Mouse (Mus musculus) liver, embryonic 12.5 days (tissue): Measurements from ENCODE around the gene Cutc. TPM values are rescaled to one million over a fixed set of nuclear protein-coding genes. Genes with fewer than 3 reads are reported as not detected.

Experiments used
- ATAC-seq: fragments of 200-750 bp; cut with Nextera tagmentation; 2 replicates; pipeline ENCODE4 v1.8.0; 2017; ENCODE audit warnings: moderate number of reproducible peaks, mild to moderate bottlenecking, moderate library complexity
- H3K27ac ChIP-seq: fragments of 300-500 bp; sonication (generic); 2 replicates; pipeline ENCODE4 v1.5.1; 2016; ENCODE audit warnings: mild to moderate bottlenecking
- H3K27me3 ChIP-seq: fragments of 300-500 bp; sonication (generic); replicated peaks from 2 replicates; pipeline ENCODE4 v1.6.1; 2016; ENCODE audit warnings: mild to moderate bottlenecking, moderate library complexity
- H3K36me3 ChIP-seq: fragments of 300-500 bp; sonication (generic); 2 replicates; pipeline ENCODE4 v1.6.1; 2016; ENCODE audit warnings: mild to moderate bottlenecking, moderate library complexity
- H3K4me1 ChIP-seq: fragments of 300-500 bp; sonication (generic); 2 replicates; pipeline ENCODE4 v1.6.1; 2016
- H3K4me2 ChIP-seq: fragments of 300-500 bp; sonication (generic); 2 replicates; pipeline ENCODE4 v1.6.1; 2016; ENCODE audit warnings: mild to moderate bottlenecking, moderate library complexity
- H3K4me3 ChIP-seq: fragments of 300-500 bp; sonication (generic); 2 replicates; pipeline ENCODE4 v1.5.1; 2016; ENCODE audit warnings: mild to moderate bottlenecking, moderate library complexity
- H3K9ac ChIP-seq: fragments of 300-500 bp; sonication (generic); 2 replicates; pipeline ENCODE4 v1.6.1; 2016; ENCODE audit warnings: mild to moderate bottlenecking, moderate library complexity
- H3K9me3 ChIP-seq: fragments of 300-500 bp; sonication (generic); replicated peaks from 2 replicates; pipeline ENCODE4 v1.6.1; 2016; ENCODE audit warnings: mild to moderate bottlenecking, moderate library complexity
- WGBS: fragments of 180-500 bp; shearing (Covaris S2); methylation state at CpG from one replicate; pipeline ENCODE4 v1.1.7; 2016; ENCODE audit not compliant: insufficient replicate concordance; 5-methylcytosine and 5-hydroxymethylcytosine counted together
- polyA plus RNA-seq: library from polyadenylated mRNA; unstranded; fragments of >200 nt; fragmentation: Nextera tagmentation; extraction: Ambion mirVana; gene quantifications from 2 replicates; pipeline ENCODE4 v1.2.1, GENCODE M21; 2016

Cutc gene
- 14.5 and 16.5 TPM in 2 replicates for polyA plus RNA-seq

DNA sequence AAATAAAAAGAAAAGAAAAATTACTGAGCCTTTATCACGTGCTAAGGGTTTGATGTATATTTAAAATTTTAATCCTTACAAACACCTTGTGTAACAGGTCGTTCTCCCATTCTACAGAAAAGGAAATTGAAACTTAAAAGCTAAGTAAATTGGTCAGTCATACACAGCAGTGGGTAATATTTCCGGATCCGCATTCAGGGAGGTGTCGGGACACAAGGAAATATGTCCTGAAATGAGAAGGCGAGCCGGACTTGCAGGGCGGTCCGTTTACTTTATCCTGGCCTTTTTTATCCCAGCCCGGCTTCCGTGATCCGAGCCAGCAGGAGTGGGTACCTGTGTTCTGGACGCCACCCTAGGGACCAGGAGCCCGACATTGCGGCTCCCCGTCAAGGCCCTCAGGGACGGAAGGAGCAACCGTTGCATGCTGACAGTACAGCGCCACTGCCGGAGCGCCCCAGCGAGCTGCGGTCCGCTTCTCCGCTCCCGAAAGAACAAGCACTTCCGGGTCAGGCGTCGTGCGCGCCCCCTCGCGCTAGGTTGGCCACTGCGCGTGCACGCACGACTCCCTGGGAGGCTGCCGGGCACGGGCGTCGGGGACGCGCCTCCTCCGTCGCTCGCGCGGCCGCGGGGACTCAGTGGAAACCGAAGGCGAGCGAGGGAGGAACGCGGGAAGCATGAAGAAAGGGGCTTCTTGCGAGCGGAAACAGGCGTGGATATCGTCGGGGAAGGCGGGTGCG is at the start of gene Cutc, which contains the start of gene Cox15:
Gene Cutc, plus strand, starts transcription at position 508 of the 737 bp plus-strand sequence.
Gene Cox15, minus strand, starts transcription at position 512 of the 737 bp plus-strand sequence.
- H3K4me2 ChIP-seq = peak within 1 kb of the TSS; percentile 76
- H3K36me3 ChIP-seq = peaks cover 35% of the 10 kb centered on the region
- peak within 1 kb of the TSS; percentile 86 for H3K9ac ChIP-seq
- H3K27me3 ChIP-seq = no peaks in the 10 kb centered on the region
- peak; percentile 86 for ATAC-seq
- peaks cover 22% of the 10 kb centered on the region for H3K4me1 ChIP-seq
- peak within 1 kb of the TSS; percentile 71 for H3K4me3 ChIP-seq
- H3K9me3 ChIP-seq = no peaks in the 10 kb centered on the region
- under 1% methylated on average over 62 of the region's 62 CpGs for WGBS
- H3K27ac ChIP-seq = peak within 1 kb of the TSS; percentile 93

DNA sequence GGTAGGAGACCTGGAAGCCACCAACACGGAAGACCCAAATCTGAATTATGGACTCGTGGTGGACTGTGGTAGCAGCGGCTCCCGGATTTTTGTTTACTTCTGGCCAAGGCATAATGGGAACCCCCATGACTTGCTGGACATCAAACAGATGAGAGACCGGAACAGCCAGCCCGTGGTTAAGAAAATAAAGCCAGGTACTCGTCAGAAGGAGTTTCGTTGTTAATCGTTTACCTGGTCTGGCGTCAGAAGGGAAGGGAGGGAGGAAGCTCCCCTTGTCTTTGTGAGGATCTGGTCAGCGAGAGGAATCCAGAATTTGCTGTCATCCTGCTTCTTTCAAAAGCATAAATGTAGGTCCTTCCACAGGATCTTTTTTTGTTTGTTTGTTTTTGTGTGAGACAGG is 48.6 kb upstream of the Cutc start:
- Histone ChIP-seq H3K9me3 (no peaks in the 10 kb centered on the region), H3K27me3 (no peaks in the 10 kb centered on the region), H3K36me3 (peaks cover 37% of the 10 kb centered on the region), H3K27ac (no peak overlapping the region), H3K4me2 (no peak overlapping the region), H3K4me3 (no peak overlapping the region), H3K4me1 (no peaks in the 10 kb centered on the region), H3K9ac (no peak overlapping the region)
- 77% methylated on average over 11 of the region's 11 CpGs for WGBS
- no peak for ATAC-seq

DNA sequence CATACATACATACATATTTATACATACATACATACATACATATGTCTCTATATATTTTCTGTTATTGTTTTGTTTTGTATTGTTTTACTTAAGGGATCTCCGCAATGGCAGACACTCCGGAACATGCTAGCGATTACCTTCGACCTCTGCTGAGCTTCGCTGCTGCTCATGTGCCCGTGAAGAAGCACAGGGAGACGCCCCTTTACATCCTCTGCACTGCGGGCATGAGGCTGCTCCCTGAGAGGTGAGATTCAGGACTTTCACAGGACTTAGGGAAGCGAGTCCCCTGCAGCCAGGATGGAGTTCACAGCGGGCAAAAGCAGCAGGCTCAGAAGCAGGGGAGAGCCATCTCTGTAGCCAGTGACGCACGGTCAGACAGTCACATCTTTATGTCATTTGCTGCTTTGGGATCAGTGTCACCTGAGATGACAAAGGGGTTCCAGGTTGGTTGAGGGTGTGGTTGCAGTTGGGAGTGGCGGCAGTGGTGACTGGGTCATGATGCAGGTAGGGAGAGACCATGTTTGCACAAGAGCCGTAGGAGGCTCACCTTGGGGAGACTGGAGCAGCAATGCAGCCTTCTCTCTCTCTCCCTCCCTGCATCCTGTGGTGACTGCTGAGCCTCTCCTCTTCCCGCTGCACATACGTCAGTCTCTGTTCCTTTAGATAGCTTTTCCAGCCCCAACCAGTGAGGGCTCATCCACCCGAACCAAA is 47.9 kb upstream of the Cutc start:
- no peaks in the 10 kb centered on the region for H3K4me1 ChIP-seq
- no peak overlapping the region for H3K4me2 ChIP-seq
- no peak overlapping the region for H3K9ac ChIP-seq
- H3K9me3 ChIP-seq = no peaks in the 10 kb centered on the region
- H3K27me3 ChIP-seq = no peaks in the 10 kb centered on the region
- H3K36me3 ChIP-seq = peaks cover 32% of the 10 kb centered on the region
- no peak overlapping the region for H3K27ac ChIP-seq
- no peak for ATAC-seq
- no peak overlapping the region for H3K4me3 ChIP-seq
- 82% methylated on average over 17 of the region's 17 CpGs for WGBS

DNA sequence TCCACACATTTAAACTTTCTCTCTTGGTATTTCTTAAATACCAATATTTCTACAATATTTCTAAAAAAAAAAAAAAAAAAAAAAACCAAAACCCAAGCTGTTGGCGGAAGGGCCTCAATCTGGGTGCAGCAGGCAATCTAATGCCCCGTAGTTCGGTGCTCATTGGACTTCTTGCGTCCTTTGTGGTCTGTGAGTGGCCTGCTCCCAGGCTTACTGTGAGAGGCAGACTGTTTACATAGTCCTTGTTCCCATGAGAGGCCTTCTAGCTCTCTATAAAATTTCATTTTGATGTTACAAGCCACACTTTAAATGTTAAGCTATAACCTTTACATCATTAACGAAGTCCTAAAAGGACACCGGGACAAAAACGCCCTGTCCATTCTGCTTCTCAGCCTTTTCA is 44.6 kb upstream of the Cutc start:
- ATAC-seq = no peak
- Histone ChIP-seq H3K27me3 (no peaks in the 10 kb centered on the region), H3K4me2 (no peak overlapping the region), H3K4me3 (no peak overlapping the region), H3K27ac (no peak overlapping the region), H3K4me1 (peaks cover 12% of the 10 kb centered on the region), H3K9me3 (no peaks in the 10 kb centered on the region), H3K36me3 (peaks cover 26% of the 10 kb centered on the region), H3K9ac (no peak overlapping the region)
- 86% methylated on average over 7 of the region's 7 CpGs for WGBS

DNA sequence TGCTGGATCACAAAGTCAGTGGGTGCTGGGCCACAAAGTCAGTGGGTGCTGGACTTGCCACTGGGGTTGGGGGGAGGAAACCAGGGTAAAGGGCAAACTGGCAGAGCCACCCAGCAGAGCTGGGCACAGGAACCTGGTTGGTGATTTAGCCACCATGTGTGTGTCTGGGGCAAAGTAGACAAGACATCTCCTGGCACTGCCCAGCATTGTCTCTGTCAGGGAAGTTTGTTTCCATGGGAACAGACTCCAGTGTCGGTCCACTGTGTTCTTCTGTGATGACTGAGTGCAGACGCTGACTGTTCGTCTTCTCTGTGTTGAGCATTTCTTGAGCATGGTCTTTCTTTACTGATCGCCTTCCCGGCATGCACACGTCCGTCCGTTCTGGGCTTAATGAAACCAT is 43.5 kb upstream of the Cutc start:
- H3K27me3 ChIP-seq = no peaks in the 10 kb centered on the region
- ATAC-seq = no peak
- WGBS = 85% methylated on average over 8 of the region's 8 CpGs

DNA sequence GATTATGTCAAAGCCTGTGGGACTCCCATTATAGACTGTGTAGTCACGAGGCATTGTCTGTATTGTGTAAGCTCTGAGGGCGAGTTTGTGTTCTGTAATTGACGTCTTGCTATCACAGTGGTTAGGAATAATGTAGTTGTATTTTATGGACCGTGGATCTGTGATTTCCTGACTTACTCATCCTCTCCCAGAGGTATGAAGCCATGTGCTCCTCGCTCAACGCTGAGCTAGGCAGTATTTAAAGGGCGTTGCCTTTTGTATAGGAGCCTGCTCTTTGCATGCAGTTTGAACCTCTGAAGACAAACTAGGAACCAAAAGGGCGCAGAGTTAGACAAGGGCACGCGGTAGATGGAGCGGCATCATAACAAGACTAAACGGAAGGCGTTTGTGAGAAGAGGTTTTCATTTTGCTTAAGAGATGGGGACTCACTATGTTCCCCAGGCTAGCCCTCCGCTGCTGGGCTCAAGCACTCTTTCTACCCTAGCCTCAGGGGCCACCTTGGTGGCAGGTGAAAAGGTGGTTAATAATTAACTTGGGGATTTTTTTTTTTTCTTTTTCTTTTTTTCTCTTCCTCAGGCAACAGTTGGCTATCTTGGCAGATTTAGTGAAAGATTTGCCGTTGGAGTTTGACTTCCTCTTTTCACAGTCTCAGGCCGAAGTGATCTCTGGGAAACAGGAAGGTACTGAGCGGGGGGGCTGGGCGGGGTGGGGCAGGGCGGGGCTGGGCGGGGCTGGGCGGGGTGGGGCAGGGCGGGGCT is 41.5 kb upstream of the Cutc start:
- peak; percentile 46 for ATAC-seq
- 31% methylated on average over 22 of the region's 22 CpGs for WGBS
- Histone ChIP-seq H3K4me2 (peak overlapping the region; percentile 41), H3K9me3 (no peaks in the 10 kb centered on the region), H3K27ac (peak overlapping the region; percentile 57), H3K4me3 (peak overlapping the region; percentile 11; the same call in 1 of the 2 replicates), H3K9ac (no peak overlapping the region), H3K4me1 (peaks cover 12% of the 10 kb centered on the region), H3K27me3 (no peaks in the 10 kb centered on the region), H3K36me3 (peaks cover 17% of the 10 kb centered on the region)

More for the DNA sequence above, 43.5 kb upstream of the Cutc start:
- no peak overlapping the region for H3K27ac ChIP-seq
- H3K9ac ChIP-seq = no peak overlapping the region
- no peak overlapping the region for H3K4me2 ChIP-seq
- H3K9me3 ChIP-seq = no peaks in the 10 kb centered on the region
- peaks cover 29% of the 10 kb centered on the region for H3K36me3 ChIP-seq
- H3K4me3 ChIP-seq = no peak overlapping the region
- peaks cover 12% of the 10 kb centered on the region for H3K4me1 ChIP-seq

DNA sequence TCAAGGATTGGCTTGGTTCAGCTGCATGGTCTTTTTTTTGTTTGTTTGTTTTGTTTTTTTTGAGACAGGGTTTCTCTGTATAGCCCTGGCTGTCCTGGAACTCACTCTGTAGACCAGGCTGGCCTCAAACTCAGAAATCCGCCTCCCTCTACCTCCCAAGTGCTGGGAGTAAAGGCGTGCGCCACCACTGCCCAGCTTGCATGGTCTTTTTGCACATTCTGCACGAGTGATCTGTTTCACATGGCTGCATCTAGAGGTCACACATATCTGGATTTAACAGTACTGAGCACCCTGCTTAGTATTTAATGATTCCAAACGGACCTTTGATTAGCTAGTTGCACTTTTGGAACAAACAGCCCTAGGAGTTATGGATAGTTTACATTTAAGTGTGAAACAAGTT is 40.8 kb upstream of the Cutc start:
- Histone ChIP-seq H3K27me3 (no peaks in the 10 kb centered on the region), H3K4me1 (peaks cover 12% of the 10 kb centered on the region), H3K9ac (no peak overlapping the region), H3K36me3 (peaks cover 17% of the 10 kb centered on the region), H3K9me3 (no peaks in the 10 kb centered on the region), H3K4me2 (peak overlapping the region; percentile 41), H3K27ac (no peak overlapping the region), H3K4me3 (no peak overlapping the region)
- no peak for ATAC-seq
- 64% methylated on average over 5 of the region's 5 CpGs for WGBS

DNA sequence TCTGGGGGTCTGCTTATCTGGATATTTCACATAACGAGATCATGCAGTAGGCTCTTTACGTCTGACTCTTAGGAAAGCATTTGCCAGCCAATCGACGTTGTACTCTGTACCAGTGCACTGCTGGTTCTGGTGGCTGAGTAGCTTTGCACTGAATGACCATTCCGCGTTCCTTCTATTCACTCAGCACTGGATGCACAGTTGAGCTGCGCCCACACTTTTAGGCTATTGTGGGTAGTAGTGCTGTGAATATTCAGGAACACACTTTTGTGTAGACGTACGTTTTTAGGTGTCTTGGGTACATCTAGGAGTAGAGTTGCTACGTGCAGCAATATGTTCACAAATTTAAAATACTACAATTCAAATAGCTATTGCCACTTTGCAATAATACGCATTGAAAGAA is 32.7 kb upstream of the Cutc start:
- Histone ChIP-seq H3K9ac (no peak overlapping the region), H3K4me2 (no peak overlapping the region), H3K27me3 (no peaks in the 10 kb centered on the region), H3K4me3 (no peak overlapping the region), H3K4me1 (peaks cover 9% of the 10 kb centered on the region), H3K27ac (no peak overlapping the region), H3K9me3 (no peaks in the 10 kb centered on the region), H3K36me3 (peaks cover 22% of the 10 kb centered on the region)
- 87% methylated on average over 11 of the region's 11 CpGs for WGBS
- ATAC-seq = no peak

DNA sequence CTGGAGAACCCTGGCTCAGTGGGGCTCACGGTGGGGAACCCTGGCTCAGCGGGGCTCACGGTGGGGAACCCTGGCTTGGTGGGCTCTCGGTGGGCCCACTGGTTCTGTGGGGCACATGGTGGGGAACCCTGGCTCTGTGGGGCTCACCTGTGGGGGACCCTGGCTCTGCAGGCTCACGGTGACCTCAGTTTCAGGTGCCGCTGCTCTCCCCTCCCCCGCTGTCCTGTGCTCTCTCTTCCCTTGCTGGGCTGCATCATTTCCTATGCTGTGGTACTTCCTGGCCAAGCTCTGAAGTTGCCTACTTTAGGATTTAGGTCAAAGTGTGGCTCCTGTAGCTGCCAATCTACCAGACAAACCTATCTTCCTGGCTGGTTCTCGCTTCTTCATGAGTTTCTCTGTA is 29.9 kb upstream of the Cutc start:
- no peaks in the 10 kb centered on the region for H3K27me3 ChIP-seq
- ATAC-seq = no peak

DNA sequence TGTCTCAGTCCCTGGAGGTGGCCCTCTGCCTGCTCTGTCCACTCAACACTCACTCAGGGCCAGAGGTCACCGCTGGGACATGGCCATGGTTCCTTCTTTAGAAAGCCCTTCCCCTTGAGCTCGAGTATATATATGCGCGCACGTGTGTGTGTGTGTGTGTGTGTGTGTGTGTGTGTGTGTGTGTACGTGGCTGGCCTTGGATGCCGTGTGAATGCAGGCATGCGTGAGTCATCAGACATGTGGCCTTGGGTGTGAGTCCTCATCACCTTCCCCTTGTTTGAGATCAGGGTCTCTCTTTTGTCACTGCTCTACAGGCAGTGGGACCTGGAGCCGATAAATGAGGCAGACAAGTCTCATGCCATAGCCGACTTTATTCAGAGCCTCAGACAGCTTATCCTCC is 29.3 kb upstream of the Cutc start:
- Histone ChIP-seq H3K27ac (no peak overlapping the region), H3K4me3 (no peak overlapping the region), H3K27me3 (no peaks in the 10 kb centered on the region), H3K4me2 (no peak overlapping the region), H3K9me3 (no peaks in the 10 kb centered on the region), H3K9ac (no peak overlapping the region), H3K4me1 (peaks cover 18% of the 10 kb centered on the region), H3K36me3 (peaks cover 42% of the 10 kb centered on the region)
- no peak for ATAC-seq
- WGBS = 79% methylated on average over 9 of the region's 10 CpGs

More for the DNA sequence above, 29.9 kb upstream of the Cutc start:
- H3K4me1 ChIP-seq = peaks cover 18% of the 10 kb centered on the region
- H3K36me3 ChIP-seq = peaks cover 41% of the 10 kb centered on the region
- no peak overlapping the region for H3K27ac ChIP-seq
- H3K9ac ChIP-seq = no peak overlapping the region
- no peak overlapping the region for H3K4me2 ChIP-seq
- no peaks in the 10 kb centered on the region for H3K9me3 ChIP-seq
- no peak overlapping the region for H3K4me3 ChIP-seq
- 74% methylated on average over 8 of the region's 8 CpGs for WGBS

DNA sequence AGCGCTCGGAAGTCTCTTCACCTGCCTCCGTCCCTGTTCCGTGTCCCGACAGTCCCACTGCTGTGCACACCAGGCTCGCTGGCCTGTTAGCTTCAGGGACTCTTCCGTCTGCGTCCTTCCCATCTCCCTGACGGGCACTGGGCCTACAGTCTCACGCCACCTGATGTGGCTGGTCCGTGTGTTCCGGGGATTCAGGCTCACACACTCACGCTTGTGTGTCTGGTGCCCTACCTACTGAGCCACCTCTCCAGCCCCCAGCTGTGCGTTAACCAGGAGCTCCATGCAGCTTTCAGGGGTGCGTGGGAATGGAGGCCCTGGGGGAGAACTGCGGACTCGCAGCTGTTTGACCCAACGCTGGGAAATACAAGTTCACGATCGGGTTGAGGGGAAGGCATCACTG is 28.6 kb upstream of the Cutc start:
- H3K27me3 ChIP-seq = no peaks in the 10 kb centered on the region
- no peak overlapping the region for H3K4me3 ChIP-seq
- no peak overlapping the region for H3K4me2 ChIP-seq
- no peak overlapping the region for H3K27ac ChIP-seq
- no peak for ATAC-seq
- peaks cover 48% of the 10 kb centered on the region for H3K36me3 ChIP-seq
- no peaks in the 10 kb centered on the region for H3K9me3 ChIP-seq
- H3K4me1 ChIP-seq = peaks cover 18% of the 10 kb centered on the region
- 92% methylated on average over 20 of the region's 20 CpGs for WGBS
- H3K9ac ChIP-seq = no peak overlapping the region

DNA sequence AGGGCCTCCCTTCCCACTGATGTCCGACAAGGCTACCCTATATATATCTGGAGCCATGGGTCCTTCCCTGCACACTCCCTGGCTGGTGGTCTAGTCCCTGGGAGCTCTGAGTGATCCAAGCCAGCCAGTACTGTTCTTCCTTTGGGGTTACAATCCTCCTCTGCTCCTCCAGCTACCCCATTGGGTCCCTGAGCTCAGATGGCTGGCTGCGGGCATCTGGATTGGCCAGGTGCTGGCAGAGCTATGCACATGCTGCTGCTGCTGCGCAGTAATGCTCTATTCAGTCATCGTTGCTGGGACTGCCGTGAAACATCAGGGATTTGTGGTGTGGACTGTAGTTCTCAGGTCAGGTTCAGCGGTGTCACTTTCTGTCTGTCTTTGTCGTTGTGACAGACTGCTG is 28.0 kb upstream of the Cutc start:
- Histone ChIP-seq H3K27me3 (no peaks in the 10 kb centered on the region), H3K4me3 (no peak overlapping the region), H3K27ac (no peak overlapping the region), H3K9me3 (no peaks in the 10 kb centered on the region), H3K4me2 (no peak overlapping the region), H3K36me3 (peaks cover 48% of the 10 kb centered on the region), H3K9ac (no peak overlapping the region), H3K4me1 (peaks cover 24% of the 10 kb centered on the region)
- WGBS = 82% methylated on average over 7 of the region's 7 CpGs
- no peak for ATAC-seq
